Mouse (Mus musculus): Measurements from ENCODE around the gene Rab11fip5. TPM values are rescaled to one million over a fixed set of nuclear protein-coding genes. Genes with fewer than 3 reads are reported as not detected.

The Rab11fip5 gene
- polyA plus RNA-seq, 1 experiment from 2014 or later: 15.0 TPM

DNA sequence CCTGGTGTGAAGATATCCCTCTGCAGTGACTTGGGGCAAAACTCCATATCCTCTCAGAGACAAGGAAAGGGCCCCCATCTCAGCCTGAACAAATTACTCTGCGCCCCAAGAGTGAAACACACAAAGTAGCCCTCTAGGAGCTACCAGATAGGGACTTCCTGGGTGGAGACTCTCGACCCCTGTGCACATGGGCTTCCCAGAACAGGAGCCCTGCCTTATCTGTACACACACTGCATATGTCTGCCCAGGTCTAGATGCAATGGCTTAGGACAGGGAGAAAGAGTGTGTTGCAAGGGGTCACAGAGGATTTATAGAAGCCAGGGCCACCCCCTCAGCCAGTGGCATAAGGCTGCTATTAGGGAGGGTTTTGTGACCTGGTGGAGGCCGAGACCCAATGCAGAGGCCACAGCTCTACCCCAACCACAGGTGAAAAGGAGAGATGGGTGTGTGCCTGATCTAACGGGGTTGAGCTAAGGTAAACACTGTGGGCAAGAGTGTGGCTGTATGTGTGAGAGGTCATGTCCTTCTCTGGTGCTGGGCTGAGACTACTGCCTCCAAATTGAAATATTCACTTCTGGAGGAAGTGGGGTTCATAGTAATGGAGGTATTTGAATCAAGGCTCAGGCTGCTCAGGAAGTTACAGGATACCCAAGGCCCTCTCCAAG, 86.1 kb downstream of the Rab11fip5 start:
- 87% methylated on average over 4 of the region's 4 CpGs for whole genome bisulfite sequencing
- ATAC-seq (ENCODE audit: low FRiP score, low TSS enrichment) (no peak), DNase-seq (no peak)
- H3K27me3 ChIP-seq (ENCODE audit: control insufficient read depth, insufficient read depth, low read length): no peaks in the 10 kb centered on the region
- H3K27ac ChIP-seq (replicated peaks; ENCODE audit: low read depth, low read length): no peak overlapping the region
- H3K4me1 ChIP-seq (ENCODE audit: control insufficient read depth, insufficient read depth, low read length): 0 out of 2 replicates have a peak, but pooled peaks cover 2% of the 10 kb centered on the region
- H3K4me2 ChIP-seq (ENCODE audit: low read length): no peak overlapping the region
- no peaks in the 10 kb centered on the region for H3K36me3 ChIP-seq (ENCODE audit: control insufficient read depth, insufficient read depth, low read length)
- no peak overlapping the region for H3K4me3 ChIP-seq (replicated peaks; ENCODE audit: low read depth, low read length)
- H3K9ac ChIP-seq (replicated peaks; ENCODE audit: low read length): no peak overlapping the region
- H3K9me3 ChIP-seq (ENCODE audit: control insufficient read depth, low read length): no peaks in the 10 kb centered on the region

DNA sequence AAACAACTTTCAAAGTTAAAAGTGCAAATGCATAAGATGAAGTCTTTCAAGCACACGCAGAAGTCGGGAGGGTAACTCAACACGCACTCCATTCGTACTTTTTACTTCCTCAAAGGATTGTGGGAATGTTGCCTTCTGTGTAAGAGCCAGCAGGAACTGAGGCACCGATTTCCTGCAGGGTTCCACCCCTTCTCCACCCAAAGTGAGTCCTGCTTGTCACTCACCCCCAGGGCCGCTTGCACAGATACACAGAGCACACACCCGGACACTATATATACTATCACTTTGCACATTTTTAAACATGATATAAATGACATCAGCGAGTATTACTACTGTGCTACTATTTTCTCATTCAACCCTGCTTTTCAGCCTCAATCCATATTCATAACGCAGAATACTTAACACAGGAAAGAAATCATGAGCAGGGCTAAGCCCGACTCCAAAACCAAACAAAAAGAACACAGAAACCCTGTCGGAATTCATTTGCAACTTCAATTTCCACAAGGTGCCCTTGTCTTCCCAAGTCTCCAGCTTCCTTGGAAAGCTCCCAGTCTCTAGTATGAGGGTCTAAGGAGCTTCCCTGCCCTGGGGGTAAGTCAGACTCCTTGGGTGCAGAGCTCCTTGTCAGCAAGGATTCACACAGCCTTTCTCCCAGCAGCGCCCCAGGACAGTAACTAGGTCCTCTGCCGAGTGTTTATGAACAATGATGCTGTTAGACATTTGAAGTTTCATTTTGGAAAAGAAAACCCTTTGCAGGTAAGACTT, 88.0 kb downstream of the Rab11fip5 start:
- no peak overlapping the region for H3K4me2 ChIP-seq (ENCODE audit: low read length)
- WGBS: 86% methylated on average over 13 of the region's 13 CpGs
- no peaks in the 10 kb centered on the region for H3K36me3 ChIP-seq (ENCODE audit: control insufficient read depth, insufficient read depth, low read length)
- no peak overlapping the region for H3K4me3 ChIP-seq (replicated peaks; ENCODE audit: low read depth, low read length)
- no peaks in the 10 kb centered on the region for H3K9me3 ChIP-seq (ENCODE audit: control insufficient read depth, low read length)
- DNase-seq: no peak
- H3K27ac ChIP-seq (replicated peaks; ENCODE audit: low read depth, low read length): no peak overlapping the region
- no peaks in the 10 kb centered on the region for H3K4me1 ChIP-seq (ENCODE audit: control insufficient read depth, insufficient read depth, low read length)
- no peak overlapping the region for H3K9ac ChIP-seq (replicated peaks; ENCODE audit: low read length)
- ATAC-seq (ENCODE audit: low FRiP score, low TSS enrichment): no peak
- H3K27me3 ChIP-seq (ENCODE audit: control insufficient read depth, insufficient read depth, low read length): no peaks in the 10 kb centered on the region

Small RNA genes lying within 50 kb of the gene (microRNA-seq; reads per million reads assigned to microRNA genes)
- not detected for gene Mir705

Other genes with a start within 250 kb of the Rab11fip5 start
- 36.5 and 43.3 TPM in 2 replicates for gene Spr, start 236.9 kb downstream of the Rab11fip5 start, polyA plus RNA-seq (2014; fragmentation: Nextera tagmentation; extraction: Ambion mirVana)
- 1.1 and 1.6 TPM in 2 replicates for gene Emx1, start 187.2 kb downstream of the Rab11fip5 start, polyA plus RNA-seq (2014; fragmentation: Nextera tagmentation; extraction: Ambion mirVana)
- 15.6 and 24.0 TPM in 2 replicates for gene Sfxn5, start 41.2 kb downstream of the Rab11fip5 start, polyA plus RNA-seq (2014; fragmentation: Nextera tagmentation; extraction: Ambion mirVana)
- not detected in 2 replicates for gene Noto, start 49.3 kb upstream of the Rab11fip5 start, polyA plus RNA-seq (2014; fragmentation: Nextera tagmentation; extraction: Ambion mirVana)
- gene Smyd5, start 57.4 kb upstream of the Rab11fip5 start, polyA plus RNA-seq (2014; fragmentation: Nextera tagmentation; extraction: Ambion mirVana): 54.0 and 55.9 TPM in 2 replicates
- gene Cct7, start 76.9 kb upstream of the Rab11fip5 start, polyA plus RNA-seq (2014; fragmentation: Nextera tagmentation; extraction: Ambion mirVana): 589 and 591 TPM in 2 replicates
- 15.0 and 18.5 TPM in 2 replicates for gene Pradc1, start 77.3 kb upstream of the Rab11fip5 start, polyA plus RNA-seq (2014; fragmentation: Nextera tagmentation; extraction: Ambion mirVana)
- 10.1 and 11.4 TPM in 2 replicates for gene Fbxo41, start 128.4 kb upstream of the Rab11fip5 start, polyA plus RNA-seq (2014; fragmentation: Nextera tagmentation; extraction: Ambion mirVana)
- not detected in 2 replicates for gene Egr4, start 139.0 kb upstream of the Rab11fip5 start, polyA plus RNA-seq (2014; fragmentation: Nextera tagmentation; extraction: Ambion mirVana)
- gene Alms1, start 212.9 kb upstream of the Rab11fip5 start, polyA plus RNA-seq (2014; fragmentation: Nextera tagmentation; extraction: Ambion mirVana): 6.1 and 6.7 TPM in 2 replicates